Mouse (Mus musculus): ENCODE measurements around the gene Med14.

DNA sequence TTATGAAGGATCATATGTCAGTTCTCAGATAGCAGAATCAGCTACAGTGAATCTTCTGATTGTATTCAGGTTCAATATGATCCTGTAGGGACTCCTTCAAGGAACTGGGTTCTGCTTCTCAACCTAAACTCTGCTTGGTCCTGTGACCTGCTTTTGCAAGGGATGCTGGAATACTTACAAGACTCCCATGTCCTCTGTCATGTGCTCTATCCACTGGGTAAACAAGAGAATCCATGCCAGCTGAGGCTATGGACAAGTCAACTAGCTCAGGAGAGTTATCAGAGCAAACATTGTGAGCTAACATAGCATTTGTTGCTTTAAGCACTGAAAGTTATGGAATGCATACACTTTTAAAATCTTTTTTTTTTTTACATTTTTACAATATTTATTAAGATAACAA lies 75.8 kb downstream of the Med14 start:
- no peak for TF ChIP-seq CTCF (IDR thresholded peaks at IDR 0.05; ENCODE audit: low read depth)
- no peak for TF ChIP-seq EP300 (IDR thresholded peaks at IDR 0.05; ENCODE audit: low read depth)

Measured in heart, postnatal 0 days (tissue).